In the genomic region with DNA sequence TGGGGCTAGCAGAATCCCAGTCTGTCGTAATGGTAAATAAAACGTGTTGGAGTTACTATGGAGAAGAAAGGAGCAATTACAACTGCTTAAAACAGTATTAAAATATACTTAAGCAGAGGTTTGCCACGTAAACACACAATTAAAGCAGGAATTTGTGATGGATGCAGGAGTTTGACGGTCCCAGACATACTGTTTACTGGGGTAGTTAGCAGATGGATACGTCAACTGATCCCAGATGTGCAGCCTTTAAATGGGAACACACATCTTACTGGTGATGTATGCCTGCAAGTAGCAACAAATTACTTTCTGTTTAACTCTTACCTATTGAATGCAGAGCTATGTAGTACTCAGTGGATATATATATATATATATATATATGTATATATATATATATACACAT, we compare ENCODE assay signal across 23 mouse cellular contexts.
DNase-seq lines count a peak whose midpoint lies in the region; ATAC-seq lines count a peak whose summit lies in the region.
"Had no signal": no experiment of that assay in that cellular context is flagged by ENCODE, and none has a peak within 500 bp of the region (broad histone marks: within the 10 kb centered on the region; RNA-seq: fewer than 3 reads in every experiment).

No protein-coding gene starts in this region.

- WGBS in neural tube, embryonic 13.5 days, result 36% methylated on average over 5 of the region's 5 CpGs
- 38% methylated on average over 5 of the region's 5 CpGs for WGBS in neural tube, embryonic 15.5 days
- WGBS in embryonic facial prominence, embryonic 10.5 days, result 41% methylated on average over 5 of the region's 5 CpGs

- H3K9me3 ChIP-seq in neural tube, embryonic 13.5 days, result no peaks in the 10 kb centered on the region
- H3K9me3 ChIP-seq in neural tube, embryonic 15.5 days (replicated peaks), result no peaks in the 10 kb centered on the region
- H3K9me3 ChIP-seq in embryonic facial prominence, embryonic 10.5 days, result no peaks in the 10 kb centered on the region
- H3K9me3 ChIP-seq: forebrain, embryonic 10.5 days; forebrain, embryonic 13.5 days; hindbrain, embryonic 12.5 days; hindbrain, embryonic 15.5 days; intestine, embryonic 15.5 days had no signal

- no peaks in the 10 kb centered on the region for H3K36me3 ChIP-seq in neural tube, embryonic 13.5 days
- no peaks in the 10 kb centered on the region for H3K36me3 ChIP-seq in neural tube, embryonic 15.5 days
- H3K36me3 ChIP-seq in embryonic facial prominence, embryonic 10.5 days (replicated peaks), result no peaks in the 10 kb centered on the region
- H3K36me3 ChIP-seq: forebrain, embryonic 10.5 days; hindbrain, embryonic 12.5 days; hindbrain, embryonic 15.5 days; intestine, embryonic 15.5 days had no signal

- no peak for ATAC-seq in neural tube, embryonic 13.5 days (ENCODE audit: low read depth)
- no peak for ATAC-seq in neural tube, embryonic 15.5 days (ENCODE audit: low FRiP score)
- ATAC-seq: activated CD4-positive, CD25-positive, alpha-beta regulatory T cell, adult 4 months; forebrain, embryonic 13.5 days; forebrain, embryonic 16.5 days; intestine, embryonic 15.5 days had no signal

- peak; percentile 42 for DNase-seq in embryonic facial prominence, embryonic 10.5 days (ENCODE audit: low spot score)
- DNase-seq in forelimb bud, embryonic 11.5 days (ENCODE audit: low read depth, low spot score), result peak; percentile 73
- DNase-seq in gastrocnemius, postnatal 36 days, result no peak
- no peak for DNase-seq in right cerebral cortex, adult 2 months (ENCODE audit: low spot score in 2 of 2)
- DNase-seq: adrenal gland, adult 8-10 months; adrenal gland, postnatal 25 days; cerebellum, adult 11-12 months; cerebellum, adult 8-10 months; cerebellum, postnatal 10 days; cerebellum, postnatal 36 days; gastrocnemius, adult 2 months; gastrocnemius, postnatal 14 days; heart, adult 11 months had no signal

- no peaks in the 10 kb centered on the region for H3K27me3 ChIP-seq in neural tube, embryonic 13.5 days
- no peaks in the 10 kb centered on the region for H3K27me3 ChIP-seq in neural tube, embryonic 15.5 days (replicated peaks)
- H3K27me3 ChIP-seq in embryonic facial prominence, embryonic 10.5 days (replicated peaks; ENCODE audit: low read depth, poor library complexity, severe bottlenecking), result peaks cover 24% of the 10 kb centered on the region; the same call in 1 of the 2 replicates
- H3K27me3 ChIP-seq: hindbrain, embryonic 12.5 days; hindbrain, embryonic 15.5 days; intestine, embryonic 15.5 days had no signal

- intact Hi-C loops in gastrocnemius, postnatal 36 days (cut with DNase I), result no loop called here

- no peak overlapping the region for H3K9ac ChIP-seq in neural tube, embryonic 13.5 days
- H3K9ac ChIP-seq in neural tube, embryonic 15.5 days (replicated peaks), result no peak overlapping the region
- H3K9ac ChIP-seq: forebrain, embryonic 13.5 days; hindbrain, embryonic 12.5 days; hindbrain, embryonic 15.5 days; intestine, embryonic 15.5 days had no signal

- H3K27ac ChIP-seq in neural tube, embryonic 13.5 days (replicated peaks), result peak overlapping the region; percentile 38; the same call in 1 of the 2 replicates
- no peak overlapping the region for H3K27ac ChIP-seq in neural tube, embryonic 15.5 days (replicated peaks)
- no peak overlapping the region for H3K27ac ChIP-seq in embryonic facial prominence, embryonic 10.5 days (replicated peaks)
- H3K27ac ChIP-seq: forebrain, embryonic 10.5 days; forebrain, embryonic 13.5 days; gastrocnemius, adult 2 months; hindbrain, embryonic 12.5 days; hindbrain, embryonic 15.5 days; intestine, embryonic 15.5 days had no signal

- H3K4me2 ChIP-seq in neural tube, embryonic 13.5 days, result no peak overlapping the region
- no peak overlapping the region for H3K4me2 ChIP-seq in neural tube, embryonic 15.5 days
- H3K4me2 ChIP-seq: forebrain, embryonic 13.5 days; heart, embryonic 11.5 days; hindbrain, embryonic 12.5 days; hindbrain, embryonic 15.5 days; intestine, embryonic 15.5 days had no signal

- peaks cover 75% of the 10 kb centered on the region for H3K4me1 ChIP-seq in neural tube, embryonic 13.5 days (replicated peaks)
- peaks cover 40% of the 10 kb centered on the region for H3K4me1 ChIP-seq in neural tube, embryonic 15.5 days
- peaks cover 46% of the 10 kb centered on the region for H3K4me1 ChIP-seq in embryonic facial prominence, embryonic 10.5 days
- H3K4me1 ChIP-seq: intestine, embryonic 15.5 days had no signal

- no peak overlapping the region for H3K4me3 ChIP-seq in neural tube, embryonic 13.5 days
- no peak overlapping the region for H3K4me3 ChIP-seq in neural tube, embryonic 15.5 days (replicated peaks)
- no peak overlapping the region for H3K4me3 ChIP-seq in embryonic facial prominence, embryonic 10.5 days
- H3K4me3 ChIP-seq: forebrain, embryonic 10.5 days; forebrain, embryonic 13.5 days; gastrocnemius, adult 2 months; hindbrain, embryonic 12.5 days; hindbrain, embryonic 15.5 days; intestine, embryonic 15.5 days had no signal

Comparison
In these comparisons a context has a peak if more than half of its experiments do, and no peak if none do; other contexts are left out.
1. DNase-seq: peak in embryonic facial prominence, embryonic 10.5 days (single experiment) and forelimb bud, embryonic 11.5 days (single experiment); none in gastrocnemius, postnatal 36 days (0 of 2) and right cerebral cortex, adult 2 months (0 of 2).